Mouse (Mus musculus): ENCODE measurements around the gene Amy2a3. TPM values are rescaled to one million over a fixed set of nuclear protein-coding genes. Genes with fewer than 3 reads are reported as not detected.
"Not testable (repeated sequence)": the region's sequence is repeated elsewhere in the genome, so short reads cannot be mapped to it uniquely, and the experiment has no call there.

Amy2a3 gene
- polyA plus RNA-seq (2012; rRNA removed) (0.05 and 0.09 TPM in 2 replicates), polyA plus RNA-seq (2014; fragmentation: Nextera tagmentation; extraction: Ambion mirVana) (0.11 TPM in 1 of 2 replicates, not detected in the other)

DNA sequence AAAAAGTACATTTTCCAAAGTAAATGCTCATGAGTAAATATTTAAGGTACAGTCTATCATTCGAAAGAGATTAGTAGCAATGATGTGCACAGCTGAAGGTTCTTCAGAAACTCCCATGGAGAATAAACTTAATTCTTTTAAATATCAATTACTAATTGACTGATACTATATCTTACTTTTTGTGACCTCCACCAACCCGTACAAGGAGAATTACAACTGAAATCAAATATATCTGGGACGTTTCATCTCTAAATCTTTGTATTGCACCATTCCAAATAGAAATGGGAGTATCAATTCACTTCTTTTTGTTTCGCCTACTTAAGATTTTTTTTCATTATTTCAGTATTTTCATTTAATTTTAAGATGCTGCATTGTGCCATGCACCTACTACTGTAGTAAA is at the start of gene Amy2a3:
Amy2a3 (minus strand) TSS at position 101 of the 400 bp plus-strand sequence.
- not testable (repeated sequence) for H3K27ac ChIP-seq (replicated peaks; ENCODE audit: low read depth, low read length); H3K4me1 ChIP-seq (ENCODE audit: control insufficient read depth, insufficient read depth, low read length); H3K36me3 ChIP-seq (ENCODE audit: control insufficient read depth, insufficient read depth, low read length); DNase-seq (ENCODE audit: low spot score); H3K9ac ChIP-seq (ENCODE audit: low read depth, low read length, severe bottlenecking); H3K4me3 ChIP-seq (replicated peaks; ENCODE audit: low read length); H3K4me2 ChIP-seq (replicated peaks; ENCODE audit: low read depth, low read length, severe bottlenecking); ATAC-seq (ENCODE audit: low FRiP score, low read depth); H3K27me3 ChIP-seq (ENCODE audit: control insufficient read depth, insufficient read depth, low read length); H3K9me3 ChIP-seq (ENCODE audit: control insufficient read depth, low read length)
- WGBS, result no CpG with 5 or more reads among the region's 4 CpGs

DNA sequence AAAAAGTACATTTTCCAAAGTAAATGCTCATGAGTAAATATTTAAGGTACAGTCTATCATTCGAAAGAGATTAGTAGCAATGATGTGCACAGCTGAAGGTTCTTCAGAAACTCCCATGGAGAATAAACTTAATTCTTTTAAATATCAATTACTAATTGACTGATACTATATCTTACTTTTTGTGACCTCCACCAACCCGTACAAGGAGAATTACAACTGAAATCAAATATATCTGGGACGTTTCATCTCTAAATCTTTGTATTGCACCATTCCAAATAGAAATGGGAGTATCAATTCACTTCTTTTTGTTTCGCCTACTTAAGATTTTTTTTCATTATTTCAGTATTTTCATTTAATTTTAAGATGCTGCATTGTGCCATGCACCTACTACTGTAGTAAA is 32.7 kb upstream of the Amy2a3 start, which contains the start of gene Amy2a2:
Amy2a2 (minus strand) TSS at position 101 of the 400 bp plus-strand sequence.
- not testable (repeated sequence) for H3K36me3 ChIP-seq (ENCODE audit: control insufficient read depth, insufficient read depth, low read length); H3K4me1 ChIP-seq (ENCODE audit: control insufficient read depth, insufficient read depth, low read length); H3K27ac ChIP-seq (replicated peaks; ENCODE audit: low read depth, low read length); H3K9me3 ChIP-seq (ENCODE audit: control insufficient read depth, low read length); ATAC-seq (ENCODE audit: low FRiP score, low read depth); H3K27me3 ChIP-seq (ENCODE audit: control insufficient read depth, insufficient read depth, low read length); DNase-seq (ENCODE audit: low spot score); H3K9ac ChIP-seq (ENCODE audit: low read depth, low read length, severe bottlenecking); H3K4me3 ChIP-seq (replicated peaks; ENCODE audit: low read length); H3K4me2 ChIP-seq (replicated peaks; ENCODE audit: low read depth, low read length, severe bottlenecking)
- no CpG with 5 or more reads among the region's 4 CpGs for WGBS

DNA sequence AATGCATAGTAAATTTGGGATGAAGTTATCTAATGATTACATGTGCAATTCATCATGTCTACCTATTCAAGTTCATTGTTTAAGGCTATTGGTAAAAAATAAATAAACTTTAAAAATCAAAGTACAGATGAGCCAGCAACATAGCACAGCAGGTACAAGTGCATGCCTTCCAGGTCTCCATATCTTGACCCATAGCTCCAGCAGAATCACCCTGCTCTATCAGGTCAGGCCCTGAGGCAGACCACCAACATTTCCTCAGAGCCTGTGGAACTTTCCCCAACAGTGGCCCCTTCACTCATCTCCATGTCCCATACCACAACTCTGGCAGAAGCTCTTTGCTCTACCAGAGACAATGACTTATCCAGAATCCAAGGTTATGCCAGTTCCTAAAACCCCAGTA is 21.6 kb upstream of the Amy2a3 start:
- not testable (repeated sequence) for H3K27me3 ChIP-seq (ENCODE audit: control insufficient read depth, insufficient read depth, low read length); H3K4me3 ChIP-seq (replicated peaks; ENCODE audit: low read length); DNase-seq (ENCODE audit: low spot score); H3K27ac ChIP-seq (replicated peaks; ENCODE audit: low read depth, low read length); H3K4me2 ChIP-seq (replicated peaks; ENCODE audit: low read depth, low read length, severe bottlenecking); H3K9me3 ChIP-seq (ENCODE audit: control insufficient read depth, low read length); H3K9ac ChIP-seq (ENCODE audit: low read depth, low read length, severe bottlenecking); ATAC-seq (ENCODE audit: low FRiP score, low read depth); H3K4me1 ChIP-seq (ENCODE audit: control insufficient read depth, insufficient read depth, low read length); H3K36me3 ChIP-seq (ENCODE audit: control insufficient read depth, insufficient read depth, low read length)

DNA sequence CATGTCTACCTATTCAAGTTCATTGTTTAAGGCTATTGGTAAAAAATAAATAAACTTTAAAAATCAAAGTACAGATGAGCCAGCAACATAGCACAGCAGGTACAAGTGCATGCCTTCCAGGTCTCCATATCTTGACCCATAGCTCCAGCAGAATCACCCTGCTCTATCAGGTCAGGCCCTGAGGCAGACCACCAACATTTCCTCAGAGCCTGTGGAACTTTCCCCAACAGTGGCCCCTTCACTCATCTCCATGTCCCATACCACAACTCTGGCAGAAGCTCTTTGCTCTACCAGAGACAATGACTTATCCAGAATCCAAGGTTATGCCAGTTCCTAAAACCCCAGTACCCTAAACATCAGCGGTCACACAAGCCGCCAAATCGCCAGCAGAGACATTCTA is 10.9 kb downstream of the Amy2a3 start:
- WGBS, result no CpG with 5 or more reads among the region's 3 CpGs
- peak; percentile 26; the same call in 1 of the 2 replicates for ATAC-seq (ENCODE audit: low FRiP score, low read depth)
- not testable (repeated sequence) for H3K4me3 ChIP-seq (replicated peaks; ENCODE audit: low read length)

DNA sequence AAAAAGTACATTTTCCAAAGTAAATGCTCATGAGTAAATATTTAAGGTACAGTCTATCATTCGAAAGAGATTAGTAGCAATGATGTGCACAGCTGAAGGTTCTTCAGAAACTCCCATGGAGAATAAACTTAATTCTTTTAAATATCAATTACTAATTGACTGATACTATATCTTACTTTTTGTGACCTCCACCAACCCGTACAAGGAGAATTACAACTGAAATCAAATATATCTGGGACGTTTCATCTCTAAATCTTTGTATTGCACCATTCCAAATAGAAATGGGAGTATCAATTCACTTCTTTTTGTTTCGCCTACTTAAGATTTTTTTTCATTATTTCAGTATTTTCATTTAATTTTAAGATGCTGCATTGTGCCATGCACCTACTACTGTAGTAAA is 32.5 kb downstream of the Amy2a3 start, which contains the start of gene Amy2a4:
Amy2a4 (minus strand) TSS at position 101 of the 400 bp plus-strand sequence.
- DNase-seq (ENCODE audit: low spot score); H3K9me3 ChIP-seq (ENCODE audit: control insufficient read depth, low read length); H3K4me2 ChIP-seq (replicated peaks; ENCODE audit: low read depth, low read length, severe bottlenecking); H3K9ac ChIP-seq (ENCODE audit: low read depth, low read length, severe bottlenecking); H3K36me3 ChIP-seq (ENCODE audit: control insufficient read depth, insufficient read depth, low read length); ATAC-seq (ENCODE audit: low FRiP score, low read depth); H3K4me3 ChIP-seq (replicated peaks; ENCODE audit: low read length); H3K27me3 ChIP-seq (ENCODE audit: control insufficient read depth, insufficient read depth, low read length); H3K27ac ChIP-seq (replicated peaks; ENCODE audit: low read depth, low read length); H3K4me1 ChIP-seq (ENCODE audit: control insufficient read depth, insufficient read depth, low read length): not testable (repeated sequence)
- WGBS, result no CpG with 5 or more reads among the region's 4 CpGs

More for the DNA sequence above, 10.9 kb downstream of the Amy2a3 start:
- not testable (repeated sequence) for H3K4me2 ChIP-seq (replicated peaks; ENCODE audit: low read depth, low read length, severe bottlenecking); DNase-seq (ENCODE audit: low spot score); H3K36me3 ChIP-seq (ENCODE audit: control insufficient read depth, insufficient read depth, low read length); H3K9ac ChIP-seq (ENCODE audit: low read depth, low read length, severe bottlenecking); H3K9me3 ChIP-seq (ENCODE audit: control insufficient read depth, low read length); H3K4me1 ChIP-seq (ENCODE audit: control insufficient read depth, insufficient read depth, low read length); H3K27me3 ChIP-seq (ENCODE audit: control insufficient read depth, insufficient read depth, low read length); H3K27ac ChIP-seq (replicated peaks; ENCODE audit: low read depth, low read length)

DNA sequence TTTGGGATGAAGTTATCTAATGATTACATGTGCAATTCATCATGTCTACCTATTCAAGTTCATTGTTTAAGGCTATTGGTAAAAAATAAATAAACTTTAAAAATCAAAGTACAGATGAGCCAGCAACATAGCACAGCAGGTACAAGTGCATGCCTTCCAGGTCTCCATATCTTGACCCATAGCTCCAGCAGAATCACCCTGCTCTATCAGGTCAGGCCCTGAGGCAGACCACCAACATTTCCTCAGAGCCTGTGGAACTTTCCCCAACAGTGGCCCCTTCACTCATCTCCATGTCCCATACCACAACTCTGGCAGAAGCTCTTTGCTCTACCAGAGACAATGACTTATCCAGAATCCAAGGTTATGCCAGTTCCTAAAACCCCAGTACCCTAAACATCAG is 43.6 kb downstream of the Amy2a3 start:
- not testable (repeated sequence) for H3K36me3 ChIP-seq (ENCODE audit: control insufficient read depth, insufficient read depth, low read length); H3K9me3 ChIP-seq (ENCODE audit: control insufficient read depth, low read length); DNase-seq (ENCODE audit: low spot score); H3K27me3 ChIP-seq (ENCODE audit: control insufficient read depth, insufficient read depth, low read length); H3K9ac ChIP-seq (ENCODE audit: low read depth, low read length, severe bottlenecking); ATAC-seq (ENCODE audit: low FRiP score, low read depth); H3K27ac ChIP-seq (replicated peaks; ENCODE audit: low read depth, low read length); H3K4me3 ChIP-seq (replicated peaks; ENCODE audit: low read length); H3K4me2 ChIP-seq (replicated peaks; ENCODE audit: low read depth, low read length, severe bottlenecking); H3K4me1 ChIP-seq (ENCODE audit: control insufficient read depth, insufficient read depth, low read length)

DNA sequence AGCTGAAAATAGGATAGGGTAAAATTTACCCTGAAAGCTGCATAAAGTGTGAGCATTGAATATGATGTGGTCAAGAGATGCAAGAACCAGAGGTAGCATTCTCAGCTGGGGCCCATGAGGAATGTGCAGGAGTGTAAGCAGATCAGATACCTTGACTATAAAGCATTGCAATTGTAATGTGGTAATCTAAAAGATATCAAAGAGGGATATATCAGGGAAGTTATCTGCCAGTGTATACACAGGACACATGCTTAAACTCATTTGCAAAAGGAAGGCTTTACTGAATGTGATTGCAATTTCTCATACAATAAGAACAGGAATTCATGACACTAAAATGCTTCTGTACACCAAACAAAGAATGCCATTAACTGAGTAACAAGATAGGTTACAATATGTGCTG is 44.3 kb downstream of the Amy2a3 start:
- DNase-seq (ENCODE audit: low spot score); ATAC-seq (ENCODE audit: low FRiP score, low read depth); H3K27ac ChIP-seq (replicated peaks; ENCODE audit: low read depth, low read length); H3K27me3 ChIP-seq (ENCODE audit: control insufficient read depth, insufficient read depth, low read length); H3K9ac ChIP-seq (ENCODE audit: low read depth, low read length, severe bottlenecking); H3K4me1 ChIP-seq (ENCODE audit: control insufficient read depth, insufficient read depth, low read length); H3K9me3 ChIP-seq (ENCODE audit: control insufficient read depth, low read length); H3K4me2 ChIP-seq (replicated peaks; ENCODE audit: low read depth, low read length, severe bottlenecking); H3K4me3 ChIP-seq (replicated peaks; ENCODE audit: low read length); H3K36me3 ChIP-seq (ENCODE audit: control insufficient read depth, insufficient read depth, low read length): not testable (repeated sequence)
